Mouse (Mus musculus) gastrocnemius, postnatal 25 days (tissue): ENCODE measurements around the gene Col16a1. TPM values are rescaled to one million over a fixed set of nuclear protein-coding genes. Genes with fewer than 3 reads are reported as not detected.
A peak's percentile ranks its signal among the peaks of the same experiment; 100 is the strongest.

Experiments used
- DNase-seq: peaks from one replicate; pipeline ENCODE4 v3.0.0; 2022
- total RNA-seq, 2 experiments: library from RNA; stranded (reverse); gene quantifications; 1 replicate in 1 of 2; 2 replicates in 1 of 2; pipeline ENCODE4 v1.2.3; 2021

Col16a1 gene
- total RNA-seq, 2 experiments from 2014 or later: 8.6 to 15.5 TPM

GRCm38 (mm10) chr4:130130641-130131350, 83.2 kb downstream of the Col16a1 start:
- no peak for DNase-seq

DNA sequence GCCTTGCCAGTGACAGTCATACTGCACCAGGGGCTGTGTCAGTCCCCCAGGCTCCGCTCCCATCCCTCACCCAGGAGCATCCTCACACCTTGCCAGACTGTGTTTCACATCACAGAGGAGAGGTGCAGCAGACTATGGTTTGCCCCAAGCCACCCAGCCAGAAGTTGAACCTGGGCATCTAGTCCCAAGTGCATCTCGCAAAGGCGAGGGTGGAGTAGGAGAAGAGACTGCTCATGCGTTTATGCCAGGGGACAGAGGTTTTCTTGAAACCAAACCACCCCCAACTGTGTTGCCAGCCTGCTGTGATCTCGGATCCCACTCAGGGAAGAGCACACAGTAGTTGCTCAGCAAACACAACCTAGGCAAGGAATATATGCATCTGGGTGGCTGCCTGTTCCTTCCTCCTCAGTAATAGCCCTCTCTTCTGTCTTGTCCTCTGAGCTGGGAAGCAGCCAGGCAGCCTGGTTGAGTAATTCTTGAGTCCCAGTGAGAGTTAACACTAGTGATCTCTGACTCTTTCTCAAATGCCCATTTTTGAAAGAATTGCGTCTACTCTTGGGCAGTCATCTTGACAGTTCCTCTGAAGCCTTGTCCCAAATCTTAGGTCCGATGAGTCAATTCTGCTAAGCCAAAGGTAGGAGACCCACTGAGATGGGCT, 83.9 kb downstream of the Col16a1 start:
- DNase-seq: no peak

- DNase-seq: no peak
Measured at GRCm38 (mm10) chr4:130133399-130133798, 85.8 kb downstream of the Col16a1 start.

DNA sequence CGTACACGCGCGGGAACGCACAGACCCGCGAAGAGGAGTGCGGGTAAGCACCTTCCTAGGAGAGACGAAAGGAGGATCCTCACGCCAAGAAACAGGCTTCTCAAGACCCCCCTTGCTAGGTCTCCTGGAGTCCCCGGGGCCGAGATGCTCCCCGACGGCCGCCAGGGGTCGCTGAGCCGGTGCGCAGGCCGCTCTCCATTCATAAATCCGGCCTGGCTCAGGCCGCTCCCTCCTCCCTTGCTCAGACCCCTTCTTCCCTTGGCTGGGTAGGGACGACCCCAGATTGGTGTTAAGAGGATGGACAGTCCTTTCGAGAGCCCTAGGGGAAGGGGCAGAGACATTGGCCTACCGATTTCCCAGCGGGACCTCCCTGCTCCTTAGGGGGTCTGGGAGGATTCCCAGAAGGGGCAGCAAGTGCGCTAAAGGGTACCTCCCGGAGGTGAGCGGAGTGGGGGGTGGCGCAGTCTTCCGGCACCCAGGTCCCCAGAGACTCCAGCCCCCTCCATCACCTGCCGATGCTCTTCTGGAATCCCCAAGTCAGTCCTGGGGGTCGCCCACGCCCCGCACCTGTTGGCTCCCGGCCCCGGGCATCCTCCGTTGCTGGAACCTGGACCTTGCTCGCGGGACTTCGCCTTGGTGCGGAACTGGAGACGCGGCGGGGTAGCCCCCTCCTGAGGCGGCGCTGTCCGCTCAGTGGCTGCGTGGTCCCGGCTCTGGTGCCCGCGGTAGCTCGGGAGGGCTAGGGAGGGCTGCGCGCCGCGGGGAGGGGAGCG, 91.0 kb downstream of the Col16a1 start:
- DNase-seq: peak; percentile 36

DNA sequence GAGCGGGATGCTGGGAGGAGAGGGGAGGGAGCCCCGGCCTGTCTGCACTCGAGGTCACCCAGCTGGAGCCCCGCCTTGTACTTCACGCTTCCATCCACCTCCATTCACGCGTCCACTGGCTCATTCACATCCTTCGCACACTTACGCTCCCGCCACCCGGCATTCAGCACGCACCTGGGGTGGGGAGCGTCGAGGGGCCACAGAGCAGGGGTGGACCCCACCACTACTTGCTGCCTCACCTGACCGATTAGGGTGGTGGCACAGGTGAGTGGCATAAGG, 91.5 kb downstream of the Col16a1 start, which contains the start of gene Hcrtr1:
Gene Hcrtr1, minus strand, starts transcription at position 146 of the 279 bp plus-strand sequence.
- no peak for DNase-seq

DNA sequence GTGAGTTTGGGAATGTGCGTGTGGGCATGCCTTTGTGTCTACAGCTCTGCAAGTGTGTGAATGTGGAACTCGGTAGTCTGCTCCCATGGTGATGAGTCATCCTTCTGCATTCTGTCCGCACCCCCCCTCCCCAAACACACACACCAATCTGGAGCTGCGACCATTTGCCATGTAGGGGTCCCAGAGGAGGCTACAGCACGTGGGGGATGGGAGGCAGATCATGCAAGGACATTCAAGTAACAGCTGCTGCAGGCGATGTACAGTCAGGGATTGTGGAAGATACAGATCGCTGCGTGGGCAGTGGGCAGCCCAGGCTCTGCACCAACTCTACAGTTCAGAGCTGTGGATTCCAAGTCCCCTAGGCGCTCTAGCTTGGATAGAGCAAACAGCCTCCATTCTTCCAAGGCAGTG, 93.4 kb downstream of the Col16a1 start:
- no peak for DNase-seq

GRCm38 (mm10) chr4:130141786-130142185, 94.1 kb downstream of the Col16a1 start:
- DNase-seq: no peak

GRCm38 (mm10) chr4:130148405-130148804, 100.8 kb downstream of the Col16a1 start:
- DNase-seq: no peak

Other genes starting within 250 kb of the Col16a1 start
- 100 to 1,000 TPM; 556 to 584 TPM for gene Ptp4a2, start 236.6 kb upstream of the Col16a1 start, total RNA-seq
- gene Spocd1, start 118.6 kb upstream of the Col16a1 start, total RNA-seq: not detected
- gene Adgrb2, start 63.0 kb upstream of the Col16a1 start, total RNA-seq: under 1 TPM; 0.54 to 0.56 TPM
- 10 to 100 TPM; 28.9 to 30.5 TPM for gene Pef1, start 54.7 kb downstream of the Col16a1 start, total RNA-seq
- not detected for gene Hcrtr1, start 91.5 kb downstream of the Col16a1 start, total RNA-seq
- 10 to 100 TPM; 23.7 to 31.5 TPM for gene Tinagl1, start 127.3 kb downstream of the Col16a1 start, total RNA-seq
- not detected for gene Gm853, start 174.6 kb downstream of the Col16a1 start, total RNA-seq
- 10 to 100 TPM; 52.0 to 64.1 TPM for gene Serinc2, start 231.4 kb downstream of the Col16a1 start, total RNA-seq